Mouse (Mus musculus): ENCODE measurements around the gene Ppib.

GRCm38 (mm10) chr9:66038082-66038481 is 21.9 kb upstream of the Ppib start:
- TF ChIP-seq CTCF (IDR thresholded peaks at IDR 0.05) = no peak
- TF ChIP-seq POLR2A (IDR thresholded peaks at IDR 0.05; ENCODE audit: insufficient read depth, low read depth, low read length) = no peak
- TF ChIP-seq EP300 (IDR thresholded peaks at IDR 0.05; ENCODE audit: insufficient read depth, low read depth, low read length) = no peak
